Mouse (Mus musculus) neural tube, embryonic 11.5 days (tissue): ENCODE results near the gene Slc25a5. TPM values are rescaled to one million over a fixed set of nuclear protein-coding genes. Genes with fewer than 3 reads are reported as not detected.

Experiments
- ATAC-seq: fragments of 200-750 bp; cut with Nextera tagmentation; 2 replicates; pipeline ENCODE4 v1.8.0; 2017; ENCODE audit warnings: moderate number of reproducible peaks, mild to moderate bottlenecking, moderate TSS enrichment, moderate library complexity; ENCODE audit not compliant: insufficient read depth, low FRiP score, low TSS enrichment
- DNase-seq: peaks from one replicate; pipeline ENCODE4 v3.0.0-alpha.2; 2015; ENCODE audit warnings: low spot score
- H3K27ac ChIP-seq: fragments of 300-500 bp; sonication (generic); 2 replicates; pipeline ENCODE4 v1.5.1; 2014; ENCODE audit warnings: low read depth, mild to moderate bottlenecking, low read length
- H3K27me3 ChIP-seq: fragments of 300-500 bp; sonication (generic); 2 replicates; pipeline ENCODE4 v1.6.1; 2014; ENCODE audit warnings: mild to moderate bottlenecking, low read length, mixed read lengths; ENCODE audit not compliant: control insufficient read depth, insufficient read depth
- H3K36me3 ChIP-seq: fragments of 300-500 bp; sonication (generic); 2 replicates; pipeline ENCODE4 v1.6.1; 2014; ENCODE audit warnings: mild to moderate bottlenecking, low read length, moderate library complexity, mixed read lengths; ENCODE audit not compliant: control insufficient read depth, insufficient read depth
- H3K4me1 ChIP-seq: fragments of 300-500 bp; sonication (generic); 2 replicates; pipeline ENCODE4 v1.6.1; 2014; ENCODE audit warnings: low read length, mixed read lengths; ENCODE audit not compliant: control insufficient read depth, insufficient read depth
- H3K4me2 ChIP-seq: fragments of 300-500 bp; sonication (generic); 2 replicates; pipeline ENCODE4 v1.6.1; 2014; ENCODE audit warnings: low read depth, mild to moderate bottlenecking, moderate library complexity
- H3K4me3 ChIP-seq: fragments of 300-500 bp; sonication (generic); 2 replicates; pipeline ENCODE4 v1.5.1; 2014; ENCODE audit warnings: low read depth, low read length
- H3K9ac ChIP-seq: fragments of 300-500 bp; sonication (generic); 2 replicates; pipeline ENCODE4 v1.6.1; 2014; ENCODE audit warnings: mild to moderate bottlenecking, low read length
- H3K9me3 ChIP-seq: fragments of 300-500 bp; sonication (generic); 2 replicates; pipeline ENCODE4 v1.6.1; 2016; ENCODE audit warnings: low read length; ENCODE audit not compliant: control insufficient read depth
- WGBS: fragments of 180-500 bp; shearing (Covaris S2); extraction: QIAGEN DNeasy Blood & Tissue Kit; methylation state at CpG from one replicate; pipeline ENCODE4 v1.1.7; 2014; 5-methylcytosine and 5-hydroxymethylcytosine counted together
- polyA plus RNA-seq: library from polyadenylated mRNA; unstranded; fragments of >200 nt; fragmentation: Nextera tagmentation; extraction: Ambion mirVana; gene quantifications from 2 replicates; pipeline ENCODE4 v1.2.1, GENCODE M21; 2014

Gene Slc25a5
- polyA plus RNA-seq, 1 experiment from 2014 or later: 829 TPM

DNA sequence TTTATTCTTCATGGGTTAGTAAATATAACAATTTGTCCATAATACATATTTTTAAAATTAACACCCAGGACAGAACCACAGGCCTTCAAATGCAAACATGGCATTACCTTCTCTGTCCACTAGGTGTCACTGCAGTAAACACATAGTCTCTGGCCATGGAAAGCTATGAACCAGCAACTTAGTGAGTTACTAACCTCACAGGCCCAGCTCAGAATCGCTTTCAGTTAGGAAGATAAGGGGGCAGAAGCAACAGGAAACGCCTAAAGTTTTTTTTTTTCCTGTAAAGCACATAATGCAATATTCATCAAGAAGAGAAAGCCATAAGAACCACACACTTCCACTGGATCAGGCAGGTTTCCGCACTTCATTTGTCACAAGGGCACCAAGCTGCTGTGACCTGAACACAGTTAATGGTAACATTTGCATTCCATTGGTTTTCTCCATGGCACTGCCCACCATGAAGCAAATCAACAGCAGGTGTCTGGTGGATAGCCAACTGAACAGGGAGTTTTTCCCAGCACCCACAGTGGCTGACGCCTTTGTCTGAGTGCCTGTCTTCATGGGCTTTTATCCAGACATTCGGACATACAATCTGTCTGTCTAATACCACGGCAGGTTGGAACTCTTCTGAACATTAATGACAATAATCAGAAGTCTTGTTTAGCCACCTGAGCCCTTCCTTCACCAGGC is 34.4 kb upstream of the Slc25a5 start:
- WGBS: 43% methylated on average over 6 of the region's 6 CpGs
- DNase-seq (peak; percentile 18), ATAC-seq (peak; percentile 42; the same call in 1 of the 2 replicates)
- H3K27me3 ChIP-seq: no peaks in the 10 kb centered on the region
- no peak overlapping the region for H3K4me2 ChIP-seq
- no peaks in the 10 kb centered on the region for H3K4me1 ChIP-seq
- H3K4me3 ChIP-seq: no peak overlapping the region
- H3K9ac ChIP-seq: no peak overlapping the region
- peak overlapping the region; percentile 39; the same call in 1 of the 2 replicates for H3K27ac ChIP-seq
- no peaks in the 10 kb centered on the region for H3K9me3 ChIP-seq
- no peaks in the 10 kb centered on the region for H3K36me3 ChIP-seq

DNA sequence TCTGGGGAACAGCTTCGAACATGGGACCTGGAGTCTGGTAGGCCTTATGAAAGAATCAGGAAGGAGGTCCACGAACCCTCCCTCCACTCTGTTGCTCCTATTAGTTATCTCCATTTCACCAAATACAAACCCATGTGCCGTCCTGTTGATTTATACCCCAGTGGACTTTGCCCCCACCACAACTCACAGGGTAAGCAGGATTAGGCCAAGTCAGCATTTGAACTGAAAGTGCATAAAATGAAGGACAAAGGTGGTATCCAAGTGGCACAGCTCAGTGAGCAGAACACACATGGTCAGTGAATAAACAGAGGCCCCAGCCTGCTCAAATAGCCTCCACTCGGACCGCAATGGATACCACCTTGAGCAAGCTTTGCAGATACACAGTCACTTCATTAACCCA is 33.2 kb upstream of the Slc25a5 start:
- ATAC-seq (no peak), DNase-seq (no peak)
- Histone ChIP-seq H3K27ac (peak overlapping the region; percentile 30; the same call in 1 of the 2 replicates), H3K9ac (no peak overlapping the region), H3K36me3 (no peaks in the 10 kb centered on the region), H3K4me3 (no peak overlapping the region), H3K4me2 (no peak overlapping the region), H3K27me3 (no peaks in the 10 kb centered on the region), H3K4me1 (no peaks in the 10 kb centered on the region), H3K9me3 (no peaks in the 10 kb centered on the region)
- WGBS: 69% methylated on average over 5 of the region's 5 CpGs

DNA sequence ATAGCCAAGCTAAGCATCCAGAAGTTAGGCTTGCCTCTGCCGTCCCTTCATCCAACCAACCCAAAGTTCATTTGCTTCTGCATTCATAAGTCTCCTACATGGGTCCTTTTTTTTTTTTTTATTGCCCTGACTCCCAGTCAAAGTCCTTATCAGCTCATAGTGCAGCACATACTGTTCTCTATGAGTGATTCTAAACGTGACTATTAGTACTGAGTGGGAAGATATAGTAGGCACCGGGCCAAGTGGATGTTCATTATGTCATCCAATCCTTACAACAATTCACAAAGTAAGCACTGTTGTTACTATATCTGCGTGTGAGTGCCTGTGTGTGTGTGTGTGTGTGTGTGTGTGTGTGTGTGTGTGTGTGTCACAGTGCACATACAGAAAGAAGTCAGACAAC is 32.6 kb upstream of the Slc25a5 start:
- 70% methylated on average over 4 of the region's 4 CpGs for WGBS
- no peak for ATAC-seq
- Histone ChIP-seq H3K9ac (no peak overlapping the region), H3K27ac (peak overlapping the region; percentile 30), H3K4me3 (no peak overlapping the region), H3K27me3 (no peaks in the 10 kb centered on the region), H3K36me3 (no peaks in the 10 kb centered on the region), H3K4me1 (no peaks in the 10 kb centered on the region), H3K9me3 (no peaks in the 10 kb centered on the region), H3K4me2 (no peak overlapping the region)
- DNase-seq: no peak

DNA sequence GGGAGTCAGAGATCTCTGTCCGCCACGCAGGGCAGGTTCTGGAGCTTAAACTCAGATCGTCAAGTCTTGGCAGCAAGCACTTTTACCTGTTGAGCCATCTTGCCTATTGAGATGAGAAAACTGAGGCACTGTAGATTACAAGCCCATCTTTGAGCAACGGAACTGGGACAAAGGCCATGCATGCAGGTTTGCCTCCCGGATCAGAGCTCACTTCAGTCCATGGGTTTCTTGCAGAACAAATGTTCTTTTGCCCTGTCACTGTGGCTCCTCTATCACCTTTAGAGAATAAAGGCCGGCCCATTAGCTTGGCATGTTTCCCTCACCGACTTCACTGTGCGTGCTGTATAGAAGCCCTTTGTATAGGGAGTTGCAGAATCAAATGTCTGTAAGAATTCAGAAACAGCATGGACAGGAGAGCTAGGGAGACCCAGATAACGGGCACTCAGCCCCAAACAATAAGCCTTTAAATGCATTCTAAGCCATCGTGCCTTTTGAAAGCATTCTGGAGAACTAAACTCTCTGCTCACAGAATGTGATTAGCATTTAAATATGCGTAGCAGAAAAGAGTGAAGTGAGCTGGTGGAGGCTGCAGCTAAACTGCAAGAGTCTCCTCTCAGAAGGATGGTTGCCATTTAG is 32.0 kb upstream of the Slc25a5 start:
- peak; percentile 36 for DNase-seq
- Histone ChIP-seq H3K4me3 (no peak overlapping the region), H3K27me3 (no peaks in the 10 kb centered on the region), H3K4me1 (no peaks in the 10 kb centered on the region), H3K9me3 (no peaks in the 10 kb centered on the region), H3K27ac (peak overlapping the region; percentile 30), H3K4me2 (no peak overlapping the region), H3K36me3 (no peaks in the 10 kb centered on the region), H3K9ac (no peak overlapping the region)
- WGBS: 46% methylated on average over 11 of the region's 11 CpGs
- peak; percentile 67 for ATAC-seq

DNA sequence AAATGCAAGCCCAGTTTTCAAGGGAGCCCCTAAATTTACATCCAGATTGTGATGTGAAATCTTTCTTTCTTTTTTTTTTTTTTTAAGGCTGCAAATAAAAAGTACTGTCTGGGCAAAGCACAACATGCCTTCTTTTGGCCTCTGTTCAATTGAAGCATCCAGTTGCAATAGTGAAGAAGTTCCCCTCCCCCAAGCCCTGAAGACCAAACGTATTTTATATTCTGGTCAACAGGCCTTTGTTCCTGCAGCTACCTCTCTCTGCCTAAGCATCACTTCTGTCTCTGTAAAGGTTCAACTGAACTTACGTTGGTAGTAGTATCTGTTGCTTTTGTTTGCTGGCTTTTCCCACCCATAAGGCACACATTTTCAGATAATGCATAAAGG is 31.5 kb upstream of the Slc25a5 start:
- WGBS: 28% methylated on average over 2 of the region's 2 CpGs
- no peak overlapping the region for H3K9ac ChIP-seq
- no peak overlapping the region for H3K4me3 ChIP-seq
- H3K4me2 ChIP-seq: no peak overlapping the region
- H3K9me3 ChIP-seq: no peaks in the 10 kb centered on the region
- H3K27me3 ChIP-seq: no peaks in the 10 kb centered on the region
- H3K27ac ChIP-seq: peak overlapping the region; percentile 81
- H3K36me3 ChIP-seq: no peaks in the 10 kb centered on the region
- peak; percentile 13; the same call in 1 of the 2 replicates for ATAC-seq
- peak; percentile 13 for DNase-seq
- no peaks in the 10 kb centered on the region for H3K4me1 ChIP-seq

DNA sequence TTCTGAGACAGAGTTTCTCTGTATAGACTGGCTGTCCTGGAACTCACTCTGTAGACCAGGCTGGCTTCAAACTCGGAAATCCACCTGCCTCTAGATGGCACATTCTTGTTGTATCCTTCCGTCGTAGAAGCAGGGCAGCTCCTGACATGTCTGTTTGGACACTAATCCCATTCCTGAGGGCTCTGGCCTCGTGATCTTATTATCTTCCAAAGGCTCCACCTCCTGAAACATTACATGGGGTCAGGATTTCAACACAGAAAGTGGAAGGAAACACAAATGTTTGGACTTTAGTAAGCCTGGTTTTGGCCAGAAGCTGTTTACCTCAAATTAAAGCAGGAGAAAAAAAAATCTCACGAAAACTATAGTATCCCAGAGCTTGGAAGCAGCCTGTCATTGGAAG is 28.1 kb upstream of the Slc25a5 start:
- H3K36me3 ChIP-seq: no peaks in the 10 kb centered on the region
- DNase-seq (no peak), ATAC-seq (no peak)
- H3K4me3 ChIP-seq: no peak overlapping the region
- 76% methylated on average over 5 of the region's 5 CpGs for WGBS
- H3K9ac ChIP-seq: no peak overlapping the region
- H3K9me3 ChIP-seq: no peaks in the 10 kb centered on the region
- no peaks in the 10 kb centered on the region for H3K4me1 ChIP-seq
- no peak overlapping the region for H3K4me2 ChIP-seq
- no peaks in the 10 kb centered on the region for H3K27me3 ChIP-seq
- no peak overlapping the region for H3K27ac ChIP-seq

DNA sequence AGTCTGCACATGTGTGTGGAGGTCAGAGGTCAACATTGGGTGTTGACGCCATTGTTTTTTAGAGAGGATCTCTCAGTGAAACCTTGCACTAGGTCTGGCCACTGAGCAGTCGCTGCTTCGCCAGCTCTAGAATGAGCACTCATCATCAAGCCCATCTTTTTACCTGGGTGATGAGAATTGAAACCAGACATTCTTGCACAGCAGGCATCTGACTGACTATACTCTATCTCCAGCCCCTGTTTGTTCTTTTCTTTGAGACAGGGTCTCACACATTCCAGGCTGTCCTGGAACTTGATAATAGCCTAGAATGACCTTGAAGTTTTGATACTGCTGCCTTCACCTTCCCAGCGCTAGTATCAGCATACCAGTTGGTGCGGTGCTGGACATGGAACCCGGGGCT is 22.9 kb upstream of the Slc25a5 start:
- Histone ChIP-seq H3K27ac (no peak overlapping the region), H3K4me3 (no peak overlapping the region), H3K36me3 (no peaks in the 10 kb centered on the region), H3K9ac (no peak overlapping the region), H3K4me2 (no peak overlapping the region), H3K9me3 (no peaks in the 10 kb centered on the region), H3K4me1 (no peaks in the 10 kb centered on the region), H3K27me3 (no peaks in the 10 kb centered on the region)
- DNase-seq: no peak
- 87% methylated on average over 6 of the region's 6 CpGs for WGBS
- no peak for ATAC-seq

DNA sequence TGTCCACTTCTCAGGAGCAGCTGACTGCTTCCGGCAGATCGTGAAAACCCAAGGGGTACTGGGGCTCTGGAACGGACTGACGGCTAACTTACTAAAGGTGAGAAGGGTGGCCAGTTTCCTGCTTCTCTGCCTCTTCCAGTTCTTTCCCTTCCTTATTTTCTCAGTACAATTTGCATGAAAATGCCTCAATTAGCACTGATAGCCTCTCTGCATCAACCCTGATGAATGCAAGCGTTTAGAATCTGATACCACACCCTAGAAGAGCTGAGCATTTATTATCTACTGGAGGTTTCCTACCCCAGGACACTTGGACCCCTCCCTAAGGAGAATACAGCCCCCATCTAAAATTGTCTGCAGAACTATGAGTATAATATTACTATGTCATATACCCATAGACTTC is 19.9 kb upstream of the Slc25a5 start:
- Histone ChIP-seq H3K4me2 (no peak overlapping the region), H3K4me1 (no peaks in the 10 kb centered on the region), H3K9ac (no peak overlapping the region), H3K27me3 (no peaks in the 10 kb centered on the region), H3K4me3 (no peak overlapping the region), H3K36me3 (no peaks in the 10 kb centered on the region), H3K9me3 (no peaks in the 10 kb centered on the region), H3K27ac (no peak overlapping the region)
- no peak for DNase-seq
- ATAC-seq: no peak
- 91% methylated on average over 5 of the region's 5 CpGs for WGBS

DNA sequence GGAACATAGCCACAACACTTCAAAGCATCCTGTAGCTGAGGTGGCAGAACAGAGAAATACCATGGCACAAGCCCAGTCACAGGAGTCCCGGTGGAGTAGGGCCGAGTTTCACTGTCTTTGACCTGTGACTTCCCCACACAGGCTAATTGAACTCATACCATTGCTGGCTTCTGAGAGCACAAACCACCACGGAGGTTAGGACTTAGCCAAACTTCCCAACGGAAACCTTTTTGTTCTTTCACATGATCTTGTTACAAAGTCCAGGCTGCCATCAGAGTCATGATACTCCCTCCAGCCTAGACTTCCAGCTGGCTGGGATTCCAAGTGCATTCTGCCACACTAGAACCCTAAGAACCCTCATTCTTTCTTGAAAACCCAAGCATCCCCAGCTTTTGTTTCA is 17.8 kb upstream of the Slc25a5 start:
- no peak overlapping the region for H3K4me2 ChIP-seq
- no peak overlapping the region for H3K4me3 ChIP-seq
- 82% methylated on average over 4 of the region's 4 CpGs for WGBS
- no peaks in the 10 kb centered on the region for H3K36me3 ChIP-seq
- H3K9me3 ChIP-seq: no peaks in the 10 kb centered on the region
- ATAC-seq: no peak
- H3K27ac ChIP-seq: no peak overlapping the region
- DNase-seq: no peak
- H3K9ac ChIP-seq: no peak overlapping the region
- no peaks in the 10 kb centered on the region for H3K27me3 ChIP-seq
- H3K4me1 ChIP-seq: no peaks in the 10 kb centered on the region
